Mouse (Mus musculus): ENCODE measurements at regions not wholly inside any gene's neighbourhood (a gene's known extent, or its start where the extent isn't known, plus 50 kb on each side); places are given as distances from the start of the nearest gene placed in this dataset.
A peak's percentile ranks its signal among the peaks of the same experiment; 100 is the strongest.

DNA sequence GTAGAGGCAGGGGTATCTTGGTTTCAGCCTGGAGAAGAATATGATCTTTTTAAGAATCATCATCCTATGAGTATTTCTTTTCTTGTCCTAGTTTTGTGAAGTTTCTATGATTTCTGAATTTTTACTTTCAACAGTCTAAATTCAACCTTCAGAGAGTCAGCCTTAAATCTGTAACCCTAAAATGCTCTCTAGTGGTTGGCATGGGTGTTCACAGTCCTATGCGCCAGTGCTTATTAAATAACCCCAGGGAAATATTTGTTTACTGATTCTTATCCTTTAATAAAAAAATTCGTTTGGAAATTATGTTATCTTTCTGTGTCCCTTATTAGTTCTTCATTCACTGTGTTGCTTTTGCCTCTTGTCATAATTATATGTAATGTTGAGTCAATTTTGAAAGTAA is 436.5 kb upstream of the Fign start:
- Histone ChIP-seq H3K4me3 (replicated peaks) (no peak overlapping the region), H3K9me3 (no peaks in the 10 kb centered on the region), H3K4me2 (no peak overlapping the region), H3K27me3 (no peaks in the 10 kb centered on the region), H3K36me3 (no peaks in the 10 kb centered on the region), H3K27ac (no peak overlapping the region), H3K9ac (replicated peaks) (no peak overlapping the region), H3K4me1 (replicated peaks) (no peaks in the 10 kb centered on the region)
- WGBS = 73% methylated on average over 2 of the region's 2 CpGs
- ATAC-seq (ENCODE audit: insufficient number of reproducible peaks, insufficient read depth, low FRiP score, low TSS enrichment, low read depth) = no peak

GRCm38 (mm10) chr2:64522722-64523121 is 424.9 kb upstream of the Fign start:
- no peak overlapping the region for H3K4me2 ChIP-seq
- no peak overlapping the region for H3K4me3 ChIP-seq (replicated peaks)
- H3K27ac ChIP-seq = no peak overlapping the region
- ATAC-seq (ENCODE audit: insufficient number of reproducible peaks, insufficient read depth, low FRiP score, low TSS enrichment, low read depth) = no peak
- no peaks in the 10 kb centered on the region for H3K27me3 ChIP-seq
- 88% methylated on average over 3 of the region's 3 CpGs for WGBS
- no peaks in the 10 kb centered on the region for H3K9me3 ChIP-seq
- no peaks in the 10 kb centered on the region for H3K36me3 ChIP-seq
- no peak overlapping the region for H3K9ac ChIP-seq (replicated peaks)
- H3K4me1 ChIP-seq (replicated peaks) = no peaks in the 10 kb centered on the region

DNA sequence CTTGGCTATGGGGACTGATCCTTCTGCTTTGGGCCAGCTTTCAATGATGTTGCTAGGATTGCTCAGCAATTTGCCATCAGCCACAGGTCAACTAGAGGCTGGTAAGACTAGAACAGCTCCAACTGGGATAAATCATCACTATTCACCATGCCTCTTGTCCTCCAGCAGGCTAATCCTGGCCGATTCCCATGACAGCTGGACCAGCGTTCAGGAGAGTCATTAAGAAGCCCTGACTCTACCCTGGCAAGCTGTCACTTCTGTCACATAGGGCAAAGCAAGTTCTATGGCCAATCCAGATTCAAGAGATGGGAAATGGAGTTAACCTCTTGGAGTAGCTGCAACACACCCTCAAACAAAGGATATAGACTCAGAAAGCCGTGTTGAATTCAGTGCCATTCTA is 424.4 kb upstream of the Fign start:
- 72% methylated on average over 3 of the region's 3 CpGs for WGBS

GRCm38 (mm10) chr2:64495725-64496124 is 397.9 kb upstream of the Fign start:
- Histone ChIP-seq H3K36me3 (no peaks in the 10 kb centered on the region), H3K4me3 (replicated peaks) (no peak overlapping the region), H3K4me2 (no peak overlapping the region), H3K4me1 (replicated peaks) (no peaks in the 10 kb centered on the region), H3K9ac (replicated peaks) (no peak overlapping the region), H3K27me3 (no peaks in the 10 kb centered on the region), H3K9me3 (peaks cover 5% of the 10 kb centered on the region; the same call in 1 of the 2 replicates), H3K27ac (no peak overlapping the region)
- no peak for ATAC-seq (ENCODE audit: insufficient number of reproducible peaks, insufficient read depth, low FRiP score, low TSS enrichment, low read depth)

More for the DNA sequence above, 424.4 kb upstream of the Fign start:
- Histone ChIP-seq H3K36me3 (no peaks in the 10 kb centered on the region), H3K9ac (replicated peaks) (no peak overlapping the region), H3K27ac (no peak overlapping the region), H3K9me3 (no peaks in the 10 kb centered on the region), H3K4me3 (replicated peaks) (no peak overlapping the region), H3K27me3 (no peaks in the 10 kb centered on the region), H3K4me2 (no peak overlapping the region), H3K4me1 (replicated peaks) (no peaks in the 10 kb centered on the region)
- no peak for ATAC-seq (ENCODE audit: insufficient number of reproducible peaks, insufficient read depth, low FRiP score, low TSS enrichment, low read depth)

DNA sequence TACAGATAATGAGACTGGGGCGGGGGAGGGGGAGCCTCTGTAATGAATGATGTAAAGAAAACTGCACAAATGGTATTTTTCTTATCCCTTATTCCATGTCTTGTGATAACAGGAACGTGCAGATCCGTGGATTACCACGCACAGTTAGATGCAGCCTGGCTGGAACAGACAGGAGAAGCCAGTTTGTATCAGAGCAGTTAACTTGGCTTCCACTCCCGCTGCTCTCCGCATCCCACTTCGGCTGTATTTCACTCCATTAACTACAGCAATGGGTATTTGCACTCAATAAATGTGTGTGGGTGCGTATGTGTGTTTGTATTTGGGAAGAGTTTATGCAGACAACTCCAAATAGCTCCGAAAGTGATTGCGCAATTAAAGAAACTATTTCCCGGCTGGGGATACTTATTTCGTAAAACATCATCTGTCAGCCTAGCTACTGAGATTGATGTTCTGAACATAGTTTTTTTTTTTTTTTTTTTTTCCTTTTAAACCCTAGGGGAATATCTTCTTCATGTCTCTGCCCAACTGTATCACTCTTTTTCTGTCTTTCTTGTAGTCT is 368.7 kb upstream of the Fign start:
- no peak overlapping the region for H3K27ac ChIP-seq
- H3K9ac ChIP-seq (replicated peaks) = no peak overlapping the region
- no peak for ATAC-seq (ENCODE audit: insufficient number of reproducible peaks, insufficient read depth, low FRiP score, low TSS enrichment, low read depth)
- no peaks in the 10 kb centered on the region for H3K9me3 ChIP-seq
- peaks cover 9% of the 10 kb centered on the region; the same call in 1 of the 2 replicates for H3K4me1 ChIP-seq (replicated peaks)
- H3K27me3 ChIP-seq = no peaks in the 10 kb centered on the region
- 84% methylated on average over 12 of the region's 12 CpGs for WGBS
- no peak overlapping the region for H3K4me3 ChIP-seq (replicated peaks)
- H3K4me2 ChIP-seq = no peak overlapping the region
- no peaks in the 10 kb centered on the region for H3K36me3 ChIP-seq

GRCm38 (mm10) chr2:64462466-64463114 is 364.8 kb upstream of the Fign start:
- Histone ChIP-seq H3K9me3 (no peaks in the 10 kb centered on the region), H3K9ac (replicated peaks) (no peak overlapping the region), H3K4me1 (replicated peaks) (peaks cover 9% of the 10 kb centered on the region; the same call in 1 of the 2 replicates), H3K36me3 (no peaks in the 10 kb centered on the region), H3K27ac (no peak overlapping the region), H3K4me3 (replicated peaks) (no peak overlapping the region), H3K27me3 (no peaks in the 10 kb centered on the region), H3K4me2 (no peak overlapping the region)
- 46% methylated on average over 8 of the region's 8 CpGs for WGBS
- ATAC-seq (ENCODE audit: insufficient number of reproducible peaks, insufficient read depth, low FRiP score, low TSS enrichment, low read depth) = peak; percentile 75

DNA sequence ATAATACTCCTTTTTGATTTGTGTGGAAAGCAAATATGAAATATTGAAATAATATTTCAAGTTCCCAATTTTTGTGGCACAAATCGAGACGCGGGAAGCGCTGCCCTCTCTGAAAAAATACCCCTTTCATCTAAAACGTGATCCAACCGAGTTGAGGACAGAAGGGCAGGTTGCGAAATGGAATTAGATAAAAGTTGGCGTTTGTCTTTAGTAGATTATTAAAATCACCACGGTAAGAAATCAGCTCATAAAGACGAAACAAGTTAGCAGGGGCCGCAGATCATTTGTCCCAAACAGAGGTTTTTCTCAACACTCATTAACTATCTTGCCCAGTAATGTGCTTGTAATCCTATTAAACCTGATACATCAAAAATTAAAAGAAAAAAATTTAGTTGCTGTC is 364.2 kb upstream of the Fign start:
- WGBS = 70% methylated on average over 11 of the region's 11 CpGs
- no peaks in the 10 kb centered on the region for H3K9me3 ChIP-seq
- H3K4me2 ChIP-seq = no peak overlapping the region
- H3K9ac ChIP-seq (replicated peaks) = no peak overlapping the region
- no peak overlapping the region for H3K4me3 ChIP-seq (replicated peaks)
- no peaks in the 10 kb centered on the region for H3K36me3 ChIP-seq
- H3K4me1 ChIP-seq (replicated peaks) = peaks cover 9% of the 10 kb centered on the region; the same call in 1 of the 2 replicates
- H3K27me3 ChIP-seq = no peaks in the 10 kb centered on the region
- H3K27ac ChIP-seq = no peak overlapping the region
- ATAC-seq (ENCODE audit: insufficient number of reproducible peaks, insufficient read depth, low FRiP score, low TSS enrichment, low read depth) = no peak

DNA sequence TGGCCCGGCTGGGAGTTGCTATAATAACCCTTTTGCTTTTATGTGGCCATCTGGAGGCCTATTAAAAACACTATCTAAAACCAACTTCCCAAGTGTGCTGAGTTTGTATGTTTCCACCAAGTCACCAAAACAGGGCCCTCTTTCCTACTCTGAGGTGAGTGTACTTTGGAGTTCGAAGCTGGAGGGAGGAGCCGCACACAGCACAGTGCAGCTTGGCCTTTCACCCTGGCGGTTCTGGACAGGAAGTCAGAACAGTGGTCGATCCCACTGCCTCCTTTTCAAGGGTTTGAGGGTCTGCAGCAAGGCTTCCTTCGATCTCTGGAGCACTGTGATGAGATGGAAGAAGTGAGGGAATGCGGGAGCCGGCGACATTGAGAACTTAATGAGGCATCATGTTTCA is 363.8 kb upstream of the Fign start:
- no peak overlapping the region for H3K9ac ChIP-seq (replicated peaks)
- no peak overlapping the region for H3K4me2 ChIP-seq
- H3K9me3 ChIP-seq = no peaks in the 10 kb centered on the region
- 49% methylated on average over 9 of the region's 9 CpGs for WGBS
- H3K4me3 ChIP-seq (replicated peaks) = no peak overlapping the region
- H3K4me1 ChIP-seq (replicated peaks) = peaks cover 9% of the 10 kb centered on the region; the same call in 1 of the 2 replicates
- no peaks in the 10 kb centered on the region for H3K36me3 ChIP-seq
- H3K27me3 ChIP-seq = no peaks in the 10 kb centered on the region
- no peak; the same call in 1 of the 2 replicates for ATAC-seq (ENCODE audit: insufficient number of reproducible peaks, insufficient read depth, low FRiP score, low TSS enrichment, low read depth)
- no peak overlapping the region for H3K27ac ChIP-seq

DNA sequence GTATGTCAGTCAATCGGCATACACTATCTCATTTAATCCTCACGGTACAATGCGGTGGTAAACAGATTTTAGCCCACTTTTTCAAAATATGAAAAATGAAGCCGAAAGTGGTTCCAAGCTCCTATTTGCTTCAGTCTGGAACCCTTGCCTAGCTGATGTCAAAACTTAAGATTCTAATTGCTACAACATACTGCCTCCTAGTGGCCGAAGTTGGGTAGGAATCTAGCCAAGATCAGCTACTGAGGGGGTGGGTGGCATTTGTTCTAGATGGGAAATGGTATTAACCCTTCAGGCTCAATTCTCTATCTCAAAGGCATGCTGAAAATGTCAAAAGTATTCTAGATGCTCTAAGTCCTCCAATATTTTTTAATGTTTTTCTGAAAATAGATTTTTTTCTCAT is 360.3 kb upstream of the Fign start:
- WGBS = 67% methylated on average over 5 of the region's 5 CpGs
- Histone ChIP-seq H3K9ac (replicated peaks) (no peak overlapping the region), H3K27ac (no peak overlapping the region), H3K4me3 (replicated peaks) (no peak overlapping the region), H3K27me3 (no peaks in the 10 kb centered on the region), H3K4me1 (replicated peaks) (peaks cover 9% of the 10 kb centered on the region; the same call in 1 of the 2 replicates), H3K36me3 (no peaks in the 10 kb centered on the region), H3K9me3 (no peaks in the 10 kb centered on the region), H3K4me2 (no peak overlapping the region)
- no peak for ATAC-seq (ENCODE audit: insufficient number of reproducible peaks, insufficient read depth, low FRiP score, low TSS enrichment, low read depth)

- H3K9me3 ChIP-seq = no peaks in the 10 kb centered on the region
- H3K4me1 ChIP-seq (replicated peaks) = no peaks in the 10 kb centered on the region
- ATAC-seq (ENCODE audit: insufficient number of reproducible peaks, insufficient read depth, low FRiP score, low TSS enrichment, low read depth) = no peak
- H3K27ac ChIP-seq = no peak overlapping the region
- H3K36me3 ChIP-seq = no peaks in the 10 kb centered on the region
- no peak overlapping the region for H3K4me3 ChIP-seq (replicated peaks)
- no peaks in the 10 kb centered on the region for H3K27me3 ChIP-seq
- 54% methylated on average over 6 of the region's 6 CpGs for WGBS
- no peak overlapping the region for H3K9ac ChIP-seq (replicated peaks)
- no peak overlapping the region for H3K4me2 ChIP-seq
These were observed 354.9 kb upstream of the Fign start for GRCm38 (mm10) chr2:64452690-64453089.

DNA sequence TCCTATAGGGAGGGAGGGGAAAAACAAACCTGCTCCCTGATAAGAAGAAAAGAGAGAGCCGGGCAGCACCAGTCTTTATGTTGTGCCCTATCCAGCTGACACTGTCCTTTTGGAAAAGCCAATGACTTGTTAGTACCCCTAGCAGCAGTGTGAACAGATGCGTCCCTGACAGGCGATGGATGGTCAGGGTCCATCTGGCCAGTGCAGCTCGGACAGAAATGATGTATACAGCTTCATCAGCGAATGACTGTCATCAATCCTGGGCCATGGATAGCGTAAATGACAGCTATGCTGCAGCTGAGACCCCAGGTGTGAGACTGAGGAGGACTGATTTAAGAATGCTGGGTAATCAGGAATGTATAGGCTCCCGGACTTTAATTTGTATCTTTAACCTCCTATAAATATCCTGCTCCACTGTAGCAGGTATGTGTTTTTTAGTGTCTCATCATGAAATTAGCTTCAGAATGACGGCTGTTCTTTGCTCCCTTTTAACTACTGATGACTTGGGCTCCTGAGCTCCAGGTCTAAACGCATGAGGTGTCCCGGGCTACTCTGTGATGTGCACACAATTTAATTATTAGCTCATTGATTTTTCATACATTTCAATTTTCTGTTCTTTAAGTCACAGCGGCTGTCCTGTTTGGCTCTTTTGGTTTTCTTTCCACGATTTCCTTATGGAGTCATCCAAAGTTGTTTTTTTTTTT is 353.9 kb upstream of the Fign start:
- no peaks in the 10 kb centered on the region for H3K36me3 ChIP-seq
- ATAC-seq (ENCODE audit: insufficient number of reproducible peaks, insufficient read depth, low FRiP score, low TSS enrichment, low read depth) = no peak
- H3K9me3 ChIP-seq = no peaks in the 10 kb centered on the region
- no peak overlapping the region for H3K4me2 ChIP-seq
- WGBS = 77% methylated on average over 12 of the region's 12 CpGs
- H3K4me1 ChIP-seq (replicated peaks) = no peaks in the 10 kb centered on the region
- H3K9ac ChIP-seq (replicated peaks) = no peak overlapping the region
- H3K27me3 ChIP-seq = no peaks in the 10 kb centered on the region
- H3K4me3 ChIP-seq (replicated peaks) = no peak overlapping the region
- H3K27ac ChIP-seq = no peak overlapping the region
